Mouse (Mus musculus): ENCODE results near the gene Slc39a11.
A peak's percentile ranks its signal among the peaks of the same experiment; 100 is the strongest.

The Slc39a11 gene

DNA sequence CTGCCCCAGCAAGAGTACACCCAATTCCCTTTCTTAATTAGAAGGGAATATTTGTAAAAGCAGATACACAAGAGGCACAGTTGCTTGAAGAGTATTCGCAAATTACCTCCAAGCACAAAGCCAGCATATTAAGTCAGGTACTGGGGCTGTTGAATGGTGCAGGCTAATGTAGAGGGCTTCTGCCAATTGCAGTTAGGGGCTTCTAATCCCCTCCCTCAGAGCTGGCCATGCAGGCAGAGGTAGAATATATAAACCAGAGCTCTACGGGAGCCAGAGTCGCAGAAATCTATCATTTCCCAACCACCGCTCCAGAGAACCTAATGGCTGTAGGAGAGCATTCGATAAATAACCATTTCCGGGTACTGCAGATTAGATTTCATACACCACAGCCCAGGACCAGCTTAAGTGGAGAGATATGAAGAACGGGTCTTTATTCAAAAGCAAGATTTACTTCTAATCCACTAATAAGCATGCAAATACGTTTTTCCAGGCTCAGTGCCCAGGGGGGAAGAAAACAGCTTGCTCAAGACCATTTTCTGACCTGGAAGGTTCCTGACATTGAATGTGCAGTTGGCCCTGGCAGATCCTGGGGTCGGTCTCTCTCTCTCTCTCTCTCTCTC, 302.9 kb downstream of the Slc39a11 start:
- no peak for DNase-seq (ENCODE audit: low read depth)

DNA sequence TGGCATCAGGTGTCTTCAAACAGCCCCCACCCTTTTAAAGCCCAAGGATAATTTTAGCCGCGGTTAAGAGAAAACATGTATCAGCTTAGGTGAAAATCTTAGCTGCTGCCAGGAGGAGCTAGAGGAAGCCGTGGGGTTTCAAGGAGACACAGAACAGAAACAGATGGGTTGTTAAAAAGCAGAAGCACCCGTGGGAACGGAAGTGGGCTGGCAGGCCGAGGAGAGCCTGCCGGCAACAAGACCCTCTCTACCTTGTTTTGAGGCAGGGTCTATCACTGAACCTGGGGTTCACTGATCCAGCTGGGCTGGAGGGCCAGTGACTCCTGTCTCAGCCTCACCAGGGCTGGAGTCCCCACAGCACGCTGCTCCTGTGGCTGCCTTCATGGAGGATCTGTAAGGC, 310.1 kb downstream of the Slc39a11 start:
- no peak for DNase-seq (ENCODE audit: low read depth)

DNA sequence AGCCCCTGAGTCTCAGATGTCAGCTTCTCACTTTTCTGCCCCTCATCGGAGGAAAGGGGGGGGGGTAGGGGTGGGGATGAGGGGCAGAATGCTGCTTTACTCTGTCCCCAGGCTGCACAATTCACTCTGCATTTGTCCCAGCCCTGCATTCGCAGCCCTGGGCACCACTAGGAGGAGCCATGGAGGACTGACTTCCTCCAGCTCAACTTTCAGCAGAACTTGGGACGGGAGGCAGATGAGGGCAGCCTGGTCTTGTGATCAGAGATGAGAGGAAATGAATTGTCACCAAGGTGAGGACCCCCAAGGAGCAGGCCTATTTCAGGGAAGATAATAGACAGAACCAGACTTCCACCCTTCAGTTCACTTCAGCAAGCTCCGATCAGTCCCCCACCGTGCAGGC, 311.3 kb downstream of the Slc39a11 start:
- no peak for DNase-seq (ENCODE audit: low read depth)

DNA sequence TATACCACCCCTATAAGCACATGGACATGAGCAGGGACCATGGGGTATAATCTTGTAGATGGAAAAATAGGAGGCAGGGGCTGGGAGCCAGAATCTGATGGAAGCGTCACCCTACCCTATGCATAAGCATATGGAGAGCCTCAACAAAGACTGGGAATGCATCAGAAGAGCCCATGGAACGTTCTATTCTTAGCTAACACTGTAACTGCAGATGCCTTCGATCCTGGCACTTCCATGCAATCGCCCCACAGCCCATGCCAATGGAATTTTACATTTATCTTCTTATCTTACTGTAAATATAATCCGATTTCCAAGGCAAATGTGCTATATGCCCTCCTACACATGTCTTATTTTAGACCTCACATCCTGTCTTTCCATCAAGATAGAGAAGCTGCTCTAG, 314.2 kb downstream of the Slc39a11 start:
- no peak for DNase-seq (ENCODE audit: low read depth)

DNA sequence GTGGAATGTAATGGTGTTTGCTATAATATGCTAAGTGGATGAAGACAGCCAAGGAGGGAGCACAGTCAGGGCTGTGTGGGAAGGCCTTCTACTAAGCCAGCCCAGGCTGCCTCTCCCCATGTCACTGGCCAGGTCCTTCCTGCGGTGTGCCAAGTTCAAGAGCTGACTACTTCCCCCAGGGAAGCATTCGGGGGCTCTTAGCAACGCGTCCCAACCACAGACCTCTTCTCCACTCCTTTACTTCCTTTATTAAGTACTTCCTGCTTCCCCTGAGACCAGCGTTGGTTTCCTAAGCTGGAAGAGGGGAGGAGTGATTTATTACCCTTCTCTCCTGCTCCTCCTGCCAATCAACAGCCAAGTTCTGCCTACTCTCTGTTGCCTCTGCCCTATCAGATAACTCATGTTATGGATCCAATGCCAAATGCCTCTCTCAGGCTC, 315.4 kb downstream of the Slc39a11 start:
- no peak for DNase-seq (ENCODE audit: low read depth)

DNA sequence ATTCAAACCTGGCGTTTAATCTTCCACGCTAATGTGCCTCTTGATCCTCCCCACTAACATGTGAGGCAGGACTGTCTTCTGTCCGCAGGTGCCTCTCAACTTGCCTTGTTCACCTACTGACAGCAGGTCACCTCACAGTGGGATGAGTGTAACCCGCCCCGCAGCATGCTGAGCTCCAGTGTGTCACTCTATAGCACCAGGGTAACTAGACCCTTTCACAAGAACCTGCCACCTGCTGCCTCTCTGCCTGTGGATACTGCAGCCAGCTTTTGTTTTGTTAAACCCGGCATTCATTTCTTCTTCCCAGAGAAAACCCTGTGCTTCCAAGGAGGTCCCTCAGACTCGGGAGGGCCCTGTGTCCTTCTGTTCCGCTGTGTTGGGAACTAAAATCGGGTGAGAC, 316.3 kb downstream of the Slc39a11 start:
- DNase-seq (ENCODE audit: low read depth) = no peak

DNA sequence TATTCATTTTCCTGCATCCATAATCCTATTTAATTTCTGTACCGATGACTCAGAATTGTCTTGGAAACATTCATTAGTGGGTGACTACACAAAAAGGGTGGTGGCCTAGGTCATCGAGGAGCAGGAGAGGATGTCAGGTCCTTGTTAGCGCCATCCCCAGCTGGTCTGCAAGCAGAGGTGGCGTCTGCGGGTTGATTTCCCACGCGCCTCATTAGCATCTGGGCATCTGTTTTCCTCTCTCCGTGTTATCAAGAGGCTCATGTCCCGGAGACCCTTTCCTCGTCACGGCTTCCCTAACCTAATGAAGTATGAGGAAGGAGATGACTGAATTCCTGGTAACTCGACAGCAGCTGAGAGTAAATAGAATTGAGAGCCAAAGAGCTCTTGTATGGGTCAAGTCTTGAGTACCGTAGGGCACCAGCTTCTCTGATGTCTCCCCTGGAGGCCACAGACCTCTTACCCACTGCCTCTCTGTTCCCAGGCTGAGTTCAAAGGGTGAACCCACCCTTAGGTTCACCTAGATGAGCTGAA, 319.8 kb downstream of the Slc39a11 start:
- no peak for DNase-seq (ENCODE audit: low read depth)

DNA sequence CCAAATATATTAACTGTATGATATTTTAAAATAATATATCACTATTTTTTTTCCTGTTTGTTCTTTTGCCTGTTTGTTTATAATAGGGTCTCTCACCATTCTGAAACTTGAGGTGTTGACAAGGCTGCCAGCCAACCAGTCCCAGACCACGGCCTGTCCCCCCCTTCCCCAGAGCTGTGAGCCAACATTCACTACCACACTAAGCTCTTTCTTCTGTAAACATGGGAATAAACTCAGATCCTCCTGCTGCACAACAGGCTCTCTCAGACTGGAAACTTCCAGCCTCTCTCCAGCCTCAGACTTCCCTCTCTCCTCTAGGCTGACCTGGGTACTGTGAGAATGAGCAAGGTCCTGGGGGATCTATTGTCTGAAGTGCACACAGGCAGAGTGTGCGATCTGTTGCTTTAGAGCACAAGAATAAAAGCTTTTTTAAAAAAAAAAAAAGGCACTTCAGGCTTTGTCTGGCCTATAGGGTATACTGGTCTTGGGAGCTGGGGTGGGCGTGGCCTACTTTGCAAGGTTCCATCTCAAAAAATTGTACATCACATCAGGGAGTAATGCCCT, 322.3 kb downstream of the Slc39a11 start:
- DNase-seq (ENCODE audit: low read depth) = no peak

DNA sequence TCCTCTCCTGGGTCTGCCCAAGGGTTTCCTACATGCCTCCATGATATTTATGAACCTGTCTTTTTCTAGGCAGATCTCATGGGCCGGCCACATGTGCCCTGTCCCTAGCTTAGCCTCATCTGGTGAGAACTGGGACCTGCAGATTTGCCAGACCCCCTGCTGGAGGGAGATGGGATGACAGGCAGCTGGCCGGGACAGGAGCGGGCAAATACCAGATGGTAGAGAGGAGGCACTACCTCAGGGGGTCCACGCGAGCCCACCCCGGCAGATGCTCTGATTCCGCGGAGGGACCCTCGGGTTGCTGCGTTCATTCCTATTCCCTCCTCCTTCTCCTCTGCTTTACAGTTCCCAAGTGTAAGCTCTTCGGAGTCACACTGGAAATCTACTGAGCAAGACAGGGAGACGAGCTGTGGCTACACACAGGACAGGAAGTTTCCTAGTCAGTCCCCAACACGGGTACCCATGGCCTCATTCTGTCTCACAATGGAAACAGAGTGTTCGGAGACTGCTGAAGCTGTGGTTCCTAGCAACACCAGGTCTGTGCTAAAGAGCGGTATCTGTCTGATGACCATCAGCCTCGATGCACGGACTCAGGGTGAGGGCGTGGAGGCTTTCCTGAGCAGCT, 323.4 kb downstream of the Slc39a11 start:
- DNase-seq (ENCODE audit: low read depth) = peak; percentile 10

DNA sequence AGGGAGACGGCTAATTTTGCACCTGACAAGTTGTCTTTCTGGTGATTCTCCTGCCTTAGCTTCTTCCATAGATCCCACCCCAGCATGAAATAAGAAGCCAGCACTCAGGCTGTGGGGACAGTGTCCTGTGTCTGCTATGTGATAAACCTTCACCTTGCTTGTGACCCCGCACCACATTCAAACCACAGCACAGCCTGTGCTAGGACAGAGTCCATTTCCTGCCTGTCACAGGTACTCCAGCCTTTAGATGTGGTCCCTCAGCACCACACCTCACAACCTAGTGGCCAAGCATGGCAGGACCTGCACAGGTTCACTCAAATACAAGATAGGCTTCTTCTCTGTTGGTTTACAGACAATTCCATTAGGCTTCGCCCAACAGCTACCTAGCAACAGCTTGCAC, 328.3 kb downstream of the Slc39a11 start:
- DNase-seq (ENCODE audit: low read depth) = no peak

DNA sequence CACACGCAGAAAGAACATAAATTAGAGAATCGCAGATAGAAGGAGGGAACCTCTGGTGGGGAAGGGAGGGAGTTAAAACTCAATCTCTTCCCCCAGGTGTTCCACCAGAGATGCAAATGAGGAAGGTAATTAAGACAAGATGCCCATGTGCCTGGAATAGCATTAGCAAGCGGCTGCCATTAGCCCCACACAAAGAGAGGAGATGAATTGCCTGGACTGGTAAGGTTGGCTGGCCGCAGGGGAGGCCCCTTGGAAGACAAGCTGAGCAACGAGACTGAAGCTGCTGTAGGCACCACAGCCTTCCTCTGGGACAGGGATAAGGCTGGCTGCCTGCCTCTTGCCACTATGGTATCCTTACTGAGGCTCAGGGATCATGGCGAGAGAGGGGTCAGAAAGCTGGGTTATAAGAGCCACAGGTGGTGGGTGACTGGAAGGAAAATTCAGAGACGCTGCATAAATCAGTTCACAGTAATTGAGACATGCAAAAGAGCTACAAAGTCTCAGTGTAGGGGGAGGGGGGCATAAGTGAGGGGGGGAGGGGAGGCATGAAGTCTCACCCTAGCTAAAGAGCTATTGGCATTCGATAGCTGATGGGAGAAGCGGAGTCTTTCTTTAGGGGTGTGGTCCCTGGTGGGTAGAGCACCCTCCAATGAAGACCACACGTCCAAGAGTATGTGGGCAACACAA, 340.5 kb downstream of the Slc39a11 start:
- DNase-seq (ENCODE audit: low read depth) = no peak

DNA sequence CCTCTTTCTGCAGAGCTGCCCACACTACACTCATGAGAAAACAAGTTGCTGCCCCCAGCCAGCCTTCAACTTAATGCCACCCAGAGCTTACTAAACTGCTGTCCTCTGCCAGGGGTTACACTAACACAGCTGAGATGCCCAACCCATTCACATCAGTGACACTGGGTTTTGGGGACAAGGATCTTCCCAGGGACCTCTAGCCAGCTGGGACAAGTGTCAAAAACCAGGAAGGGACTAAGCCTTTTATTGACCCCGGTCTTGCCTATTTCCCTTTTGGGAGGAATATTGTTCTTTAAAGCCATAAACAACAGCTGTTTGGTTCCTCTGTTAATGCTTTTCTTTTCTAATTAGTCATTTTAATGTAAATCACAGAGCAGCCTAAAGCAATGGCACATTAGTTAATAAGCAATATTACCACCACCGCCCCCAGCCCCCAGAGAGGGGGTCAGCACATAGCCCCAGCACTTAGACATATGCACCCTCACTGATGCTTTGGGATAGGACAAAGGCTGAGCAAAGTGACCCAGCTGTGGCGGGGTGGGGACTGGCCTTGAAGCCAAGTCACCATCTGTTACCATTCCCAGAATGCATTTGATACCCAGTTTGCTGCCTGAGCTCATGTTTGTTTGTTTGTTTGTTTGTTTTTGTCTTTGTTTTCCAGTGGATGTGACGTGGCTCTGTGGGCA, 341.5 kb downstream of the Slc39a11 start:
- no peak for DNase-seq (ENCODE audit: low read depth)

DNA sequence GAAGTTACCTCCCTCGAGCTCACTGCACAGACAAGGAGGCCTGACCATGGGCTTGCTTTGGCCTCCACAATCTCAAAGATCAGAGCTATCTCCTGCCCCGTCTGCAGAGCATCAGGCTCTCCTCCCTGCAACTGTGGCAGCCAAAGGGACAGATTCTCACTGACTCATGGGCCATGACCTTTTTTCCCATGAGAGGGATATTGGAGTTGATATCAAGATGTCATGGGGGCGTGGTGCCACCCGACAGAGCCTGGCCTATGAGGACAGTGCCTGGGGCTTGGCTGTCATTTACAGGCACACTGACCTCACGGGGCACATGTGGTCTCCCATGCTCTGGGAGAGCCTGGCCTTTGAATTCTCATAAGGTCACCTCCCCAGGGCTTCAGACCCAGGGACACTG, 346.7 kb downstream of the Slc39a11 start:
- no peak for DNase-seq (ENCODE audit: low read depth)

DNA sequence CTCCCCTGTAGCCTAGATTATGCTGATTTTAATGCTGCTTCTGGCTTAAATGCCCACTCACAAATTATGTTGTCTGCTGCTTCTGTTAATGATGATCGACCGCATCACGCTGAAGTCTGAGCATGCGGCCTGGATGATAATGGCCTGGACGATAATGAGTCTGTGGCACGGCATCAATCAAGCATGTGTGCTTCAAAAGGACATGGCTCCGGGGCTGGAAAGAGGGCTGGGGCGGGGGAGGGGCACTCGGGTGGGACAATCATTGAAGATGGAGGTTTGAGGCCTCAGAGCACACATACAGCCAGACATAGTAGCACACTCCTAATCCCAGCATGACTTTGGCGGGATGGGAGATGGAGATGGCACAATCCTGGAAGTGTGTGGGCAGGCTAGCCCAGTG, 350.4 kb downstream of the Slc39a11 start:
- no peak for DNase-seq (ENCODE audit: low read depth)

DNA sequence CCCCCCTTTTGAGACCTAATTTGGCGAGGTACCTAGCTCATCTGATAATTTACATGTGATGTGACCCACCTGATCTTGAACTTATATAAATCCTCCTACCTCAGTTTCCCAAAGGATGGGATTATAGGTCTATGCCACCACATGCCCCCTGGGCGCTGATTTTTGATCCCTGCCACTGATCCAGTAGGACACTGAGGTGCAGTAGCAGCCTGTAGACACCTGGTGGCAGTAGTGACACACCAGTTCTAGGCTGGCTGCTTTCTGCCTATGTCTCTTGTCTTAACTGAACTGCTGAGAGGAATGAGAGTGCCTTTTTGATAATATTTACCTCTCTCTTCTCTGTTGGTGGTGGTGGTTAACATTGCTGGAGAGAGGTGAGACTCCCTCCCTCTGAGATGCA, 352.1 kb downstream of the Slc39a11 start:
- peak; percentile 20 for DNase-seq (ENCODE audit: low read depth)

DNA sequence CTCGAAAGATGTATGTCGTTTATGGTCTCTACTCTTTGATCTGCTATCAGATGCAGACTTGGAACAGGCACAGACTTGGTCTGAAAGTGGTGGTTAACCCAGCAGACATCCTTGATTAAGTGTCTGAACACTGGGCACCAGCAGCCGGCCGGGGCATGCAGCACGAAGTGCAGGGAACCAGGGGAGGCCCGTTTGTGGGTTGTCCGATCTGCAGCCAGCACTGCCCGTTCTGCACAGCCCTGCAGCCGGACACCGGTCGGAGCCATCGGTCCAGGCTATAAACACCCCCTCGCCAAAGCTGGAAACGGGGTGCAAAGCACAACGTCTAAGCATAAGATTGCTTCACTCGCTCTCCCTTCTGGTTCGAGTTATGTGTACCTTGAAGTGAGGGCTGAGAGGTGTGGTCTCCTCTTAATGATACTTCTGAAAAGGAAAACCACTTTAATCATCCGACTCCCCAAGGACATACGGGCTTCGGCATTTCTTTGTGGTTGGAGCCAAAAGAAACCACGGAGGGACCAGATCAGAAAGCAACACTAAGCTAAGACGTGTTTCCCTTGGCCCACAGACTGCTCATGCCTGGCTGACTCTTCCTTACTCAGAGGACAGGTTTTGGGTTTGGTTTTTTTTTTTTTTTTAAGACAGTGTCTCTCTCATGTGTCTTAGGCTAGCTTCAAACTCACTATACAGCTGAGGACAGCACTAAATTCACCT, 352.8 kb downstream of the Slc39a11 start:
- no peak for DNase-seq (ENCODE audit: low read depth)

DNA sequence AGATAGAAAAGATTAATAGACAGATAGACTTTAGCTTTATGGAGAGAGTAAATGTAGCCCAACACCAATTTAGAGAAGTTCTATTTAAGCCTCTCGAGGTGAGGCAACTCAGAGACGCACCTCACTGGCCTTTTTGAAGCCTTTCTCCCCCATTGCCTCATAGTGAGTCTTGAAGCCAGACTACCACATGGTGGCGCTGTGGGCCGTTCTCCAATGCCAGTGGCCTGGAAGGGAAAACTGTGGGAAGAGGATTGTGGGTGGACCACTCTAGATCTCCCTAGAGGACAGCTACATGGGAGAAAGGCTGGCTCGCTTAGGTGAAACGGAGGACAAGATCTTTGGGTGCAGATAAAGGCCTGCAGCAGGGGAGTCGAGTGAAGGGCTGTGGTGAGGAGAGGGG, 353.7 kb downstream of the Slc39a11 start:
- peak; percentile 16 for DNase-seq (ENCODE audit: low read depth)

DNA sequence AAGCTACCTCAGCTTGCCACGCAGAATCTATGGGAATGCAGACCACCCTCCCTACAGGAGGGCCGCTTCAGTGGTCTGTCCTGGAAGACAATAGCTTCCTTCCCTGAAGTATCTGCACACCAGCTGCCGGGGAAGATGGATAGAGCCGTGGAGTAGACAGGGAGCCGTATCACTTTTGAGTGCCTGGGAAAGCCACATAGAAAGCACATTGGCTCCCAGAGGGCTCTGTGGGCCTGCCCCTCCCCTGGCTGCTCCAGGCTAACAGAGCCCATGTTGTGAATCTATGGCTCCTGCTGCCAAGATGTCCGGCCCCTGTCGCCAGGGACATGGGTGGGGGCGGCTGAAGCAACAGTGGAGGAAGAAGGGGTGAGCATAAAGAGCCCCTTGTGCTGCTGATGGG, 355.4 kb downstream of the Slc39a11 start:
- DNase-seq (ENCODE audit: low read depth) = no peak

DNA sequence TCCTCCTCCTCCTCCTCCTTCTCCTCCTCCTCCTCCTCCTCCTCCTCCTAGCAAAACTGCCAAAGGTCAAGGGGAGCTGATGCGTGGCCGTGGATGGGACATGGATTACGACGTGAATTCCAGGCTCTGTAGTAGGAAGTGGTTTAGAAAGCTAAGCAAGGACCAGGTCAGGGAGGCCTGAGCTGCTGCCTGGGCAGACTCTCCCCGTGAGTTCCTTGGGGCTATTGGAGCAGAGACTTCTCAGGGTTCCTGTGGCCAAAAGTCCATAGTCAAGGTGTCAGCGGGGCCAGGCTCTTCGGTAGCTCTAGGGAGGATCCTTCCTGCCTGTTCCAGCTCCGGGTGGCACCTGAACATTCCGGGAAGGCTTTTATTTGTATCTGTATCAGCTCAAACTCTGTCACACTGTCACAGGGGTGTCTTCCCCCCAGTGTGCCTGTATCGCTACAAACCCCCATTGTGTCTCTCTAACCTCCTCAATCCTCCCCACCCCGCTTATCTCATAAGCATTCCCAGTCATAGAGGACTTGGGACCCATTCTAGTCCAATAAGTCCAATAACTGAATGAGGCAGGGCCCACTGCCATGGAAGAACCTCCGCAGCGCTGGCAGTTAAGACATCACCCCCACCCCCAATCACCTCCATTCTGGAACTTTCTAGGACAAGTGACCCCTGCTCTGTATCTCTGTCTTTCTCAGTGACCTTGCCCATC, 356.8 kb downstream of the Slc39a11 start:
- no peak for DNase-seq (ENCODE audit: low read depth)

DNA sequence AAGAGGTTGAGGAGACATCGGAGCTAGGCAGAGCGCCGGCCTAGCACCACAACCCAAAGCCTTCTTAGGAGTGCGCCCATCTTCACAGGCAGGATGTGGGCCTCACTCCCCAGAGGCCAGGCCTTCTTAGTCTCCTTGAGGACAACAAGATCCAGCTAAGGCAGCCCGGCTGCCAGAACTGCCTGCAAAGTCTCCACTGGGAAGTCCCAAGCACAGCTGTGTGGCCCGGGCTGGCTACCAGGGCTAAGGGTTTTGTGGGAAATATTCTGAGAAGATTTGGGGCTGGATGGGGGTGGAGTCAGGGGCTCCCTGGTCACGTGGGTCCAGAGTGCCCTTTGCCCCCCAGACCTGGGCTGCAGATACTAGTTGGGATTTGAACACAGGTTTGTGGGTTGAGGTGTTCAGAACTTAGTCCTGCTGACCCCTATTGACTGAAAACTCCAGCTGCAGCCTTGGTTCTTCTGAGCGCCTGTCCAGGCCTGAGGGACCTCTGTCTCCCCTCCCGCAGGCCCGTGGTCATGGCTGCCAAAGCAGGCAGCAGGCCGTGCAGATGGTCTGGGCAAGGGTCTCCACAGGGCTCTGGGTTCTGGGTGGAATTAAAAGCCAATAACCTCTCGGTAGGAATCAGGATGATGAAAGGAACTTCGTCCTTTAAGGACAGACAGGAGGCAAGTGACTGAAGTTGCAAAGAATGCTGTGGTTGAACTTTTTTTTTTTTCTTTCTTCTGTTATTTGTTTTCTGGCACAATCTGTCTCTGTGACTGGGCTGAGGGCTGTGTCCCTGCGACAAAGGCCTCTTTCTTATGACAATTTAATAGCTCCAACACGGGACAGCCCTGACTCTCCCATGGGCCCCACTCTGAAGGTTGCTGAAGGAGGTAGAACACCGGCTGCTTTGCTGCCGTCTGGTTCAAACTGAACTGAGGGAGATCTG, 357.8 kb downstream of the Slc39a11 start:
- DNase-seq (ENCODE audit: low read depth) = no peak
